Mouse (Mus musculus) urinary bladder, adult 18-20 months (tissue): ENCODE results near the gene Slc24a2.

ENCODE experiments used
- DNase-seq, 2 experiments: peaks; one replicate each; pipeline ENCODE4 v3.0.0; 2022; ENCODE audit warnings: low spot score in 2 of 2, mixed read lengths in 2 of 2

Gene Slc24a2

DNA sequence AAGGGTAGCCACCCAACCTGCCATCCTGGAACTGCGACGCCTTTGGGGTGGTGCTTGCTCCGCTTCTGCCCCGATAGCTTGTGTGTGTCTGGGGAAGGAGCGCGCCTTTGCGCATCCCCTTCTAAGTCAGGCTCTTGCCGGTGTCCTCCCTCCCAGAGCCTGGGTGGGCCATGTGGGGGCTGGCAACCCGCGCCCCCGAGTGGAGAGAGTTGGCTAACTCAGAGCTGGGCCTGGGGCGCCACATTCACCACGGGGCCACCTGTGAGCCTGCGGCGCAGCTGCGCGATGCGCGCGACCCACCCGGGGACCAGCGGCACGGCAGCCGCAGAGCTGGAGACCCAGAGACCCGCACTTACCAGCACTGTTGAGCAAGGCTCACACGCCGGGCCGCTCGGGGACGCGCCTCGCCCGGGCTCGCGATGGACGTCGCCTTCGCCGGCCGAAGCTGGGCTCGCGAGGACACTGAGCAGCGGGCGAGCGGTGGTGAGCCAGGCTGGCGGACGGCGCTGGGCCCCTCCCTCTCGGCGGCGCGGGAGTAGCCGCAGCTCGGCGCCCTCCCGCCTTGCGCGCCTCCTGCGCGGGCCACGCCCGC lies at the start of gene Slc24a2:
Slc24a2 (minus strand) TSS at position 518 of the 592 bp plus-strand sequence.
- DNase-seq = peak in 1 of 2 experiments; percentile 4

DNA sequence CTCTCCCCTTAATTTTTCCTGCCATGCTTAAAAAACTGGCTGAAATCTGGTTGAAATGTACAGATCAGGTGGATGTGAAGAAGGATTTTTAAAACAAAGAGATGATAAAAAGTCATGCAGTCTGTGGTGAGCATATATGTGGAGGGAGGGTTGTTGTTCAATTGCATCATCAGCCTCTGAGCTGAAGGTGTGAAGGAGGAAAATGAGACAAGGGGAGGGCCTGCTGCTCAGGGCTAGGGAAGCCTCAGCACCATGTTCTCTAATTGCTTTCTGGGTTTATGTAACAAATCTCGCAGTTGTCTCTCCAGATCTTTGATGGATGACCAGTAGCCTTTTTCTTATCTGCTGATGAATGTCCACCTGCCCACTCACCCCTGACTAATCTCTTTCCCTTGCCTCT lies 44.5 kb upstream of the Slc24a2 start:
- DNase-seq = no peak

DNA sequence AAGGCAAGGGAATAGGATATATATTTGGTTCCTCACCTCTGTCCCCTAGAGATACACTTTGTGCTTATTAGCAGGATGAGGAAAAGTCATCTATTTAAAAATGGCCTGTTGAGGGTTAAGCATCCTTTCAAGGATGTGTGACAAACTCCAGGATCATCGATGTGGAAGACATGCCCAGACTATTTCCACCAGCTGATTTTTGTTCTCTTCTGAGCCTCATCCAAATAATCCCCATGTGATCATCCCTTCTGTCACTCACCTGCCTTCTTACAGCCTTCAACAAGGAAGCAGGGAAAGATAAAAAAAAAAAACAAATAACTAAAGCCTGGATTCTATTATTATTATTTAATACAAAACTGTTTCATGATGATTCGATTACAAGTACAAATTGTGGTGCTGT lies 44.0 kb upstream of the Slc24a2 start:
- no peak for DNase-seq

DNA sequence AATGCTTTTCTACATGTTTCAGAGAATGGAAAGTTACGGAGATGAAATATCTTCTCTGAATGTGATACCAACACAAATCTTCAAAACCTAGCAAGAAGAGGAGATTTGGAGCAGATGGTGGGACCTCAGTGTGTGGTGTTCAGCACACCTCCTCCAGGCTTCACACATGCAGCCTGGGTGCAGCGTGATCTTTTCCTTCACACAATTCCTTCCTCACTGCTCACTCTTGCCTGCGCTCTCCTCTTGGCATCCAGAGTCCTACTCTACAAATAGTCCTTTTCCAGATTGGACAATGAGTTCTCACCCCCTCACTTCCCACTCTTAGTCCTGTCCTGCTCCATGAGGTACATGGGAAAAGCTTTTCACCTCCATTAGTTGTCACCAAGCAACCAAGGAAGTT lies 43.2 kb upstream of the Slc24a2 start:
- no peak for DNase-seq

DNA sequence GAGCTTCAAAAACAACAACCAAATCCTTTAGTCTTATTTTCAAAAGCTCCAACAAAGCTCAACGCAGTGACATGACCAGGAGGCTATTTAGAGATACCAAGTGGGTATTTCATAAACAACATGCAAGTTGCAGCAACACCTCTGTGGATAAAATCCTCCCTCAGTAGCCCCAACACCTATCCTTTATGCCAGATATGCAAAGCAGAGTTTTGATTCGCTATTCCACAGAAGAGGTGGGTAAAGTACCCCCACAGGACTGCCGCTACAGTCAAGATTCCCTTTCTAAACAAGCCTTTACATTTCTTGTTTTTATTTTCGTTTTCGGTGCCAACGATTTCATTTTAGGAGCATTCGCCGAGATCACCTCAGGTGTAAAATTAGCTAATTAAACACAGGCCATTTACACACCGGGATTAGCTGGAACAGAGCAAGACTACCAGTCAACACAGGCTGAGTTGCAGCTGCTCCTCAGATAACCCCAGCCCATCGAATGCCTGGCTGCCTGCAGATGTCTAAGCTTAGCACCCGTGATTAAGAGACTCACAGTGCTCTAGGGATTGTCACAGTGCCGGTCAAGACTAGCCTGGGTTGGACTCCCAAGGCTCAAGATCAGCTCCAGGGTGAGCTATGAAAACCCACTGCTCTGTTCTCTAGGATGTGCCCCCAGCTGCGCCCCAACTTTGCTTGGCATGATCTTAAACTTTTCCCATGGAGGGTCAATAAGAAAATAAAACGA lies 885 bp downstream of the Slc24a2 start:
- DNase-seq = no peak

DNA sequence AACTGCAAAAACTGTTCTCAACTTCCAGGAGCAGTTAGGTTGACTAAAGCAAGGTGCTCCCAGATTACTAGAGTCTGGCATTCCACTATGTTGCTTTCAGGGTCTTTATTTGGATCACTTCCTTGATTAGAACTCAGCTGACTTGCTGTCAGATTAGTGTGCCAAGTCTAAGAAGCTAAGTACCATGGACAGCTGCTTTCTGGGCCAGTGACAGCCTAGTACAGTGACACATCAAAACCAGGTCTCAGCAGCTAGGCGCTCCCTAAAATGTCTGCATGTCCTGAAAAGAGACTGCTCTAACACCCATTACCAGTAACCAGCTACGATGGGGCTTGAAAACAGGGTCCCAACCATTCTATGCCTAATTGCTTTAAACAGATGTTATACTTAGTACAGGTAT lies 8.7 kb downstream of the Slc24a2 start:
- DNase-seq = no peak

DNA sequence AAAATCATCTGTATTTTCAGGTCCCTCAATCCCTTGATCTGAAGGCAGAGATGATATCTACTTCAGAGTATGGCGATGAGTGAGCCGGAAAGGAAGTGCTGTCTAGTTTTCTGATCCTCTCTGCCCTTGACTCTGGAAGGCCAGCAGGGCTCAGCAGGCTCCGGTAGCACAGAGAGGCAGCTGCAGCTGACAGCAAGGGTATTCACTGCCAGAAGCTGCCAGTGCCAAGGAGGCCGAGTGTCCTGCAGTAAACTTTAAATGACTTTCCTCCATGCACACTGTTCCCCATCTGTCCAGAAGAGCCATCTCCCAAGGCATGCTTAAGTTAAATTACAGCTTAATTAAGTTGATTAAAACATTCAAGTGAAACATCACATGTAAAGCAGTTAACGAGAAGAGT lies 12.1 kb downstream of the Slc24a2 start:
- no peak for DNase-seq

DNA sequence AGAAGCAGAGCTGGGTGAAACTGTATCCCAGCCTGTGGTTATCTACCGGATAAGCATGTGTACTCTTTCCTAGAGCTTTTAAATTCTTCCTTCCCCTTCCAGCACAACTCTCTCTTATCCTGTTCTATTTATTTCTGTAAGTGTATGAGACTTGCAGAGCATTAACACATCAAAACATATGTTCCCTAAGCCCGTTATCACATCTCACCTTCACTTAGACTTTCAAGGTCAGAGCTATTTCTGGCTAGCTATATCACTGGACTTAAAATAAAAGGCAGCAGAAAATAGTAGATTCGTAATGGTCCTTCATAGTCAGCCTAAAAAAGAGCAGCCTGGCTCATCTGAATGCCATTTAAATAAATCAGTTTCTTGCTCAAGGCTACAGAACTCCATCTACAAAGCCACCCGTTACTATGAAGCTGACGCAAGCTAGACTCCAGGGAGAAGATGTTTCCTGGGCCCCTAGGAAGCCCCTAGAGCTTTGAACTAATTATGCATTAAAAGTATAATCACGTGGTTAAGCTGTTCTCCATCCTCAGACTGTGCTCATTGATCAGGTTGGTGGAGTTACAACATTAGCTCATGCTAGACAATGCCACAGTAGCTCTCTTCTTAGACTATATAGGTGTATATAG lies 18.8 kb downstream of the Slc24a2 start:
- no peak for DNase-seq

DNA sequence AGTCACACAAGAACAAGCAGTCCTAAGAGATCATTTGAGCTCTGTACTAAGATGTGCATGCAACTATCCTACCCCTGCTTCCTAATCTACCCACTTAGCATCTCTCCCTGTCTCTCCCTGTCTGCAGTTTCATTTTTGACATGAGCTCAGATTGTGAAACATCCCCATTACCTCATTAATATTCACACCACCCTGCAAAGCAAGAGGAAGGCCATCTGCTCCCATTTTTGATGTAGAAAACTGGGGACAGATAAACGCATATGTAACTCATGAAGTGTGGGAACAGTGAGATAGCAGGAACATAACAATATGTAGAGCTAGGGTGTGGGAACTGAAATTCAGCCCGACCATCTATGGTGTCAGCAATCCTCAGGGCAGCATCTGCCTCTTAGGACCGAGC lies 19.7 kb downstream of the Slc24a2 start:
- no peak for DNase-seq

DNA sequence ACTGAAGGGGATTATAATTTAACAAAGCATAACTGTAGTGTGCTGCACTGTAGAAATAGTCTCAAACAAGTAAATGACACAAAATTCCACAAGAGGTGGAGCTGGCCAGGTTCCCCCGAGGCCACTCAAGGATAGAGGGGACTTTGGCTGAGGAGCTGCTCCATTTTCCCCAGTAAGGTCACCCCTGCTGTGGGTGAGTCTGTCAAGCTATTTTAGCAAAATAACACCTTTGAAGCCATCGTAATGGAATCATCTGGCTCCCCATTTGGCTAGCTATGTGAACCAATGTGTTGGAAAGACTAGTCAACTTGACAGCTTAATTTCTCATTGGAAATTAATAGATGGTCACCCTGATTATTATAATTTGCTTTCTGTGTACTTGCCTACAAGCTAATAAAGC lies 28.2 kb downstream of the Slc24a2 start:
- DNase-seq = no peak

DNA sequence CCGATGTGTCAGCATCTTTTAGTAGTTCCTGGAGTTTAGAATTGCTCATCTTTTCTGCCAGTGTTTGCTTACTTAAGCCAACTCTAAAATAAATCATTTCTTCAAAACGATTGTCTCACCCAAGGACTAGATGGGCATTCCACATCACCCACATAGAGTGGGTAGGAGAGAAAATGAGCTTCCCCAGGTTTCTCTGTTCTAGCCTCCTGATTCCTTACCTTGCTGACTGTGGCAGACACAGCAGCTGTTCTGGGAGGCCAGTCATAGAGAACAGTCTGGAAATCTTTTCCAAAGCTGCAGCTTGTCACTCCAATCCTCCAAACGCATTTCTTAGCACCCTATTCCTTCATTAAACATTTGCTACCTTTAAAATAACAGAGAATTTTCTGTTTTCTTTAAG lies 29.0 kb downstream of the Slc24a2 start:
- no peak for DNase-seq

DNA sequence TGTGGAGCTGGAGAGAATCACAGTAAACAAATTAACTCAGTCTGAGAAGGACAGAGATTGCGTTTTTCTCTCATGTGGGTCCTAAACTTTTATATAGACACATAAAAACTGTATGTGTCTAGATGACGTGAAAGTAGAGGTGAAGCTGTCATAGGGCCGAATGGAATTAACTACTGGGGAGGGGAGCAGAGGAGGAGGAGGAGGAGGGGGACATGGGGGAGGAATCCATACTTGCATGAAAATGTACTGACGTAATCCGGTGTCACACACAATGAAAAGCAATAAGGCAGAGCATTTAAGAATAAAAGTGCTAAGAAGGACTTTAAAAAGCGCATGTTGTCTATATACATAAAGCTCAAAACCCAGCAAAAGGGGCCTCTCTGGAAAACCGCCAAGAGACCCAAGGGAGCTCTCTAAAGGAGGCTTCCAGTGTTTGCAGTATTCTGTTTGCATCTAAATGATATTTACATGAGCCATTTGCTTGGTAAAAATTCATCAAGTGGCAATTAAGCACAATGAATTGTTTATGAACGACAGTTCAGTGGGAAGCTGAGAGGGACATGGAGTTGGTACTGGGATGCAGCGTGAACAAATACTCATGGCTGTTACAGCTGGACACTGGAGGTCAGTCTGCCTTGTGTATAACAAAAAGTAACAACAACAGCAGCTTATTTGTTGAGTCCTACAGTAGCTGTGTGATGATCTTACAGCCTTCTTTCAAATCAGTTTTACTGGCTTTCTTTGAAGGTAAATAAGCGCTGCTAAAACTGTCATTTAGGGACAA lies 45.9 kb downstream of the Slc24a2 start:
- DNase-seq = no peak

DNA sequence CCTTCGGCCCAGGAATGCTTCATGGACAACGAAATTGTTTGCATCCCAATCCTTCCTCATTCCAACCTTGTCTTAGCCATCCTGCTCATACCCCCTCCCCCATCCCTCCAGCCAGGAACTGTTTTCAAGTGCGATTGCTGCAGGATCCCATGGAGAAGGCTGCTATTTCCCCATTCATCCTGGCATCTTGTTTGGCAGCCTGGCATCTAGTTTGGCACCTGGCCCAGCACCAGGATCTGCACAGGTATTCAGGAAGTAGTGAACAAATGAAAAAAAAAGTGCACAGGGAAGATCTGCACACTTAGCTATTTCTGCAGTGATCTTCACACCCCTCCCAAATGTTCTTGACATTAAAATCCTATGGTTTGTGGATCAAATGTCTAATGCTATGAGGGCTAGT lies 53.2 kb downstream of the Slc24a2 start:
- no peak for DNase-seq

DNA sequence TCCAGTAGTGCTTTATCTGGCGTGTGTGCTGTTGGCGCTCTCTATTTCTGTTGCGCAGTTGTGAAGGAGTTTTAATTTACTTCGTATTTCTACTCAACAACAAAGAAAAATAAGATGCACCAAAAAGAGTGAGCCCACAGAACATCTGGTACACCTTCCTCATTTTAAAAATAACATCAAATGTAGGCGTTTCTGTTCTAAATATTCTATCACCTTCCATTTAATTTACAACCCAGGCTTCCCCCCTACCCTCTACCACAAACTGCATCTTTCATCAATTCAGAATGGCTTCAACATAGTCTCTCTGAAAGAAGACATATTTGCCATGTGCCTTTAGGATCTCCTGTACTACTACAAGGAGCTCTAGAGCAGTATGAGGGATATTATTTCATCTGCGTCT lies 66.3 kb downstream of the Slc24a2 start:
- DNase-seq = no peak

DNA sequence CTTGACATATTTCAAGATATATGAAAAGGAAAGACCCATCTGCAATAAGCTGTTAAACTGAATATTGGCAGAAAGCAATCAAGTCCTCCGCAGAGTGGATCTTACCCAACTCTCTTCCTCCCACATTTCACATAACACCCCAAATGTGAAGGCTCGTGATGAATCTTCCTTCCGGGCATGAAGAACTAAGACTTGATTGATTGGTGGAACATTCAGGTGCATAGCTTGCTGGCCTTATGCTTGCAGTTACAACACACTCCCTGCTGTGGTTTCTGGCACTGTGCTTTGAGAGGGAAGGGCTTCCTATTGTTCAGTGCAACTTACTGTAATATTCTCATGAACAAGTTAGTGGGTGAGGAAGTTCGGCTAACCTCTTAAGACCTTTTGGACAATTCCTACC lies 72.2 kb downstream of the Slc24a2 start:
- DNase-seq = no peak

DNA sequence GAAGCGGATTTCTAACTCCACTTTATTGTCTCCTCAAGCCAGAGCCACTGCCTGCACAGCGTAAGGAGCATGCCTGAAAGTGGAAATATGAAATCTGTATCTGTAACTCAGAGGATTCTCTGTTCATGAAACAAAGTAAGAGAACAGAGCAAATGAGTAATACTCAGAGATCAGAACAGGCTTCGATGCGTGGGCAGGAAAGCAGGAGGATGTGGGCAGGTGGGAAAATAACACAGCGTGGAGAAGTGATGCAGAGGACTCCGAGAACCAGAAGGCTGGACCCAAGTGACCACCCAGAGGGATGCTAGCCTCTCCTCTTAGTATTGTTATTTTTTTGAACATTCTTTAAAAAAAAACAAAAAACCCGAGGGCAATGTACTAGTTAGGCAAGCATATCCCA lies 78.3 kb downstream of the Slc24a2 start:
- DNase-seq = no peak

DNA sequence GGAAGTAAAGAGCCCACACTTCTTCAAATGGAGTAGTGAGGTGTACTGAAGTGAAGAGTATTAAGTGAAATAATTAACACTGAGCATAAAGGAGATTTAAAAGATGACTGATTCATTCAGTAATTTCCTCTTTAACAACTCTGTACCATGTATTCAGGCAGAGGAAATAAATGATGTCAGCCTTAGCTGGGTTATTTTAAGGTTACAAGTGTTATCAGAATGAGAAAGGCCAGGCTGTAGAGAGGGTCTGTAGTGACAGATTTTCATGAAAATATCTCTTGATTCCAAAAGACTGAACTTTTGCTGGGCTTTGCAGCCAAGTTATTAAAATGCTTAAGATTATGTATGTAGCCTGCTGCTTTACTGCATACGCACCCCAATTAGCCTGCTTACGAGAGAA lies 80.7 kb downstream of the Slc24a2 start:
- DNase-seq = no peak

DNA sequence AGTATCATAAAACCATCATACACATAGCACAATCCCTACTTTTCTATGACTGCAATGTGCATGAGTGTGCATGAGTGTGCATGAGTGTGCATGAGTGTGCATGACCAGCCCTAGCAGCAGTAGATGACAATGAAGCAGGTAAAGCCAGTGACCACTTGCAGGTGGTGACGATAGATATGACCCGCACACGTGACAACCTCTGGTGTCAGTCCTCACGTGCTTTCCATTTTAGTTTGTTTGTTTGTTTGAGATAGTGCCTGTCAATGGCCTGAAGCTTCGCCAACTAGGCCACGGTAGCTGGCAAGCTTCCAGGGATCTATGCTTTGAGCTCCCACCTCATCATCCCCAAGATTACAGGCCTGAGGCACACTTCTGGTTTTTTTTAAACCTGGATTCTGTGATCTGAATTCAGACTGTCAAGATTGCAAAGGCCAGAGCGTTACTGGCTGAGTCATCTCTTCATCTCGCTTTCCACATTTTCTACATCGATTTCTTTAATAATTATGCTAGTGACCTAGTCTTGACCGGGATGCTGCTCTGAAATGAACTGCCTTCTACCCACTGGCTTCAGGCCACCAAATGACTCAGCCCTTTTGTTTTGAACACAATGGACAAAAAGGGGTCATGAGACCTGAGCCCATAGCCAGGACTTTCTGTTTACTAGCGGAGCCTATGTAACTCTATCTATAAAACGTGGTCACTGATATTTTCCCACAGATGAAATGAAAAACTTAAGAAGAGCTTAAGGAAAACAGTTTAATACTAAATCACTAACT lies 88.5 kb downstream of the Slc24a2 start:
- no peak for DNase-seq

DNA sequence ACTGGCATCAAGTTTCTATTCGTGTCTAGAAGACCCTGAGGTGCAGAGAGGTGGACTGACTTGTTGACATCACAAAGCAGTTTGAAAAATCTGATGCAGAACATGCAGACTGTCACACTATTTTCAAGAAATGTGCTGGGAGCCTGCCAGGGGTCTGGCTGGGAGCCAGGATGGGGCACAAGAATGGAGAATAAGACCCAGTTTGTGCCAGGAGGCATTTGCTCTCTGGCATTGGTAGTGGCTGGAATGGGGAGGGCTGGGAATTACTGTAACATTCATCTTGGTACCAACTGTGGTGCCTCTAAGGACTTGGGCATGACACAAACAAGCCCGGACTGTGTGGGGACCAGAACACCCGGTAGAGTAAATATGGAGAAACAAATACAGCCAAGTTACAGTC lies 89.4 kb downstream of the Slc24a2 start:
- no peak for DNase-seq

DNA sequence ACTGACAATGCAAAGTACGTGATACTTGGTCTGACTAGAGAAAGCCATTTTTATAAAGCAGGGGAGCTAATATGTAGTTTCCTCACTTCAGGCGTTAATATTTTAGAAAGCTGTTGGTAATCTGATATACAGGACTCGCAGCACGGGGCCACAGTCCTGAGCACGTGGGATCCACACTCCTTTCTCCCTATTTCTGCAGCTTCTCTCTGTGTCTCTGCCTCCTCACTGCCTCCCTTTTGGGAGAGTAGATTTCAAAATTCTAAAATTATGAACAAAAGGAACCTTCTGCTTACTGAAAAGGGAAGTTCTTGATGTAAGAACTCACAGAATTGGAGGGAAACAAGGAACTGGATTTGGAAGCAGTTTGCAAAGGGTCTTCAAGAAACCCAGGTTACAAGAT lies 97.8 kb downstream of the Slc24a2 start:
- DNase-seq = no peak

DNA sequence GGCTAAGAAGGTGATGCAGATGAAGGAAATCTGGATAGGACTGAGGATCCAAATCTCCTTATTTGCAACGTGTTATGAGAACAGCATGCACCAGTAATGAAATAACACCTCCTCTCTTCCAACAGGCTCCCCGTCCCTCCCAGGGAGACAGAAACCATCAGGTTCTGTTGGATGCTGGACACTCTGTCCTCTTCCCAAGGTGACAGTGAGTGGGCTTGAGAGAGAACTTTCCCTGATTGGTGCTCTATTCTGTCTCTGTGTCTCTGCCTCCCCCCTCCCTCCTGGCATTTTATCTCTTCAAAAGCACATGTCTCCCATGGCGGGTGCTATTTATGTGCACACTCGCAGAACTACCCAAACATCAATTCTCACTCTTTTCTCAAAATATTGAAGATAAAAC lies 103.5 kb downstream of the Slc24a2 start:
- DNase-seq = no peak

DNA sequence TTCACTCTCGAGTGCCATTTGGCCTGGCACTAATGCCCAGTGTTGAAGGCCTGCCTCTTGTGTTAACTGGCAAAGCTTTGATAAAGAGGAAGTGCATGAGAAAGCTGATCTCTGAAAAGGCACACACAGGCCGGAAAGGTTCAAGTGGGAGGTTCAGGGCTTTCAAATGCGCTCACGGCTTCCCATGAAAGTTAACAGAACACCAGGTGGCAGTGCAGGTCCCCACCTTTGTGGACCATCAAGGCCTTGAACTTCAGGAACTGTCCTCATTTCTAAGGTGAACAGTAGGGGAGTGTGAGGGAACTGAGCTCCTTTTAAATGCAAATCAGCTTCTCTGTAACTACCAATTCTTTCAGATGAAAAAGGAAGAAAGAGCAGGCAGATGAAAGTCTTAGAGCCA lies 110.5 kb downstream of the Slc24a2 start:
- DNase-seq = no peak
